Mouse (Mus musculus) stomach, embryonic 14.5 days (tissue): Measurements from ENCODE around the gene Dld. TPM values are rescaled to one million over a fixed set of nuclear protein-coding genes. Genes with fewer than 3 reads are reported as not detected.

Experiments
- ATAC-seq: fragments of 200-750 bp; cut with Nextera tagmentation; 2 replicates; pipeline ENCODE4 v1.8.0; 2017; ENCODE audit warnings: low read depth, moderate TSS enrichment; ENCODE audit not compliant: insufficient number of reproducible peaks, insufficient read depth, low FRiP score
- H3K27ac ChIP-seq: fragments of 300-500 bp; sonication (generic); 2 replicates; pipeline ENCODE4 v1.5.1; 2014; ENCODE audit warnings: mild to moderate bottlenecking, low read length, moderate library complexity, mixed read lengths
- H3K27me3 ChIP-seq: fragments of 300-500 bp; sonication (generic); 2 replicates; pipeline ENCODE4 v1.6.1; 2014; ENCODE audit warnings: low read length, control low read depth, mixed read lengths; ENCODE audit not compliant: control insufficient read depth, insufficient read depth
- H3K36me3 ChIP-seq: fragments of 300-500 bp; sonication (generic); 2 replicates; pipeline ENCODE4 v1.6.1; 2014; ENCODE audit warnings: mild to moderate bottlenecking, control low read depth, low read length, moderate library complexity, mixed read lengths; ENCODE audit not compliant: control insufficient read depth, insufficient read depth
- H3K4me1 ChIP-seq: fragments of 300-500 bp; sonication (generic); 2 replicates; pipeline ENCODE4 v1.6.1; 2014; ENCODE audit warnings: low read length, control low read depth, mixed read lengths; ENCODE audit not compliant: control insufficient read depth, insufficient read depth
- H3K4me2 ChIP-seq: fragments of 300-500 bp; sonication (generic); replicated peaks from 2 replicates; pipeline ENCODE4 v1.6.1; 2014; ENCODE audit warnings: low read depth, low read length, control low read depth
- H3K4me3 ChIP-seq: fragments of 300-500 bp; sonication (generic); 2 replicates; pipeline ENCODE4 v1.5.1; 2014; ENCODE audit warnings: low read depth, low read length, control low read depth
- H3K9ac ChIP-seq: fragments of 300-500 bp; sonication (generic); replicated peaks from 2 replicates; pipeline ENCODE4 v1.6.1; 2014; ENCODE audit warnings: low read depth, mild to moderate bottlenecking, control low read depth, low read length, moderate library complexity, mixed read lengths
- H3K9me3 ChIP-seq: fragments of 300-500 bp; sonication (generic); 2 replicates; pipeline ENCODE4 v1.6.1; 2016; ENCODE audit warnings: low read depth, low read length, control low read depth; ENCODE audit not compliant: control insufficient read depth
- WGBS: fragments of 180-500 bp; shearing (Covaris S2); extraction: QIAGEN DNeasy Blood & Tissue Kit; methylation state at CpG from one replicate; pipeline ENCODE4 v1.1.7; 2014; 5-methylcytosine and 5-hydroxymethylcytosine counted together
- polyA plus RNA-seq: library from polyadenylated mRNA; unstranded; fragments of >200 nt; fragmentation: Nextera tagmentation; extraction: Ambion mirVana; gene quantifications from 2 replicates; pipeline ENCODE4 v1.2.1, GENCODE M21; 2014

Dld gene
- polyA plus RNA-seq, 1 experiment from 2014 or later: 123 TPM

DNA sequence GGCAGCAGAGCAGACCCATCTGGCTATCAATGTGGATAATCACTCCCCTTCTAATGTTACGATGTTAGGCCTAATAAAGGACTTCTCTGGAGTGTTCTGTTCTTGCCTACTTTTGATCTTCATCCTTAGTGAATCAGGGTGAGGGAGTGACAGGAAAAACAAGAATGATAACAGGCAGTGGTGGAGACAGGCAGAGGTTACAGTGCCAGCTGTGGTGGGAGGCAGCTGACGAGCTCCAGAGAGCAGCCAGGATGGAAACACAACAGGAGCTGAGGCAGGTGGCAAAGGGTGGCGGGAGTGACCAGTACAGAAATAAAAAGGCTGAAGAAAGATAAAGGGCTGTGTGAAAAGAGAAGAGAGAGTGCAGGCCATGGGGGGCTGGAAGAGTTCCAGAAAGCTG is 15.2 kb upstream of the Dld start:
- no peak overlapping the region for H3K4me2 ChIP-seq
- H3K27ac ChIP-seq: no peak overlapping the region
- H3K27me3 ChIP-seq: no peaks in the 10 kb centered on the region
- no peak for ATAC-seq
- H3K4me3 ChIP-seq: no peak overlapping the region
- no peaks in the 10 kb centered on the region for H3K4me1 ChIP-seq
- 46% methylated on average over 3 of the region's 3 CpGs for WGBS
- no peak overlapping the region for H3K9ac ChIP-seq
- no peaks in the 10 kb centered on the region for H3K36me3 ChIP-seq
- no peaks in the 10 kb centered on the region for H3K9me3 ChIP-seq

DNA sequence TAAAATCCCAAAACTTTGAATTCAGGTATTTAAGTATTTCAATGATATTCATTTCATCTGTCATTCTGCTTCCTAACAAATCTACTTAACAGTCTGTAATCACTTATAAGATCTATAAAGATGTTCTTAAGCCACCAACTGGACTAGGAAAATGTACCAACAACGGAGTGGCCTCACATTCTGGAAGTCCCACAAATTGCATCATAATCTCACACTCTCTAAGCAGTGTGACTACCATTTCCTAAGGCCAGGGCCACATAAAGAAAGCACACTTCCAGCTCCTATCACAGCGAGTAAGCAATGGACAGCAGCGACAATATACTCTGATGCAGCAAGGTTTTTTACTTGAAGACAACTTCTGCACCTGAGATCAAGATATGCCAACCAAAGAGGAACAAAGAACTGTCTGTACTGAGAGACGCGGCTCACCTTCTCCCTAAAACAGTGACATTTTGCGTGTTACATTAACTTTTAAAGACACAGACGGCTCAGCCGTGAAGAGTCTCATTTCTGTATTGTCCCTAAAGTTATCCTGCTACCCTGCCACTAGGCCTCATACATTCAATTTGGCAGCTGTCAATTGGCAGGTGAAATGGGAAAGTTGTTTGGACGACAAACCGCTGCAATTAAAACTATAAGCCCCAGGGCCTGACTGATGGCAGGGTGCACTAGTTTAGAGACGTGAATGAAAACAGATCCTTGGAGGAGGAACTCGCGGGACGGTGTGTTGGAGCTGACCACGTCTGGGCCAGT is 886 bp downstream of the Dld start:
- Histone ChIP-seq H3K4me1 (peaks cover 3% of the 10 kb centered on the region; the same call in 1 of the 2 replicates), H3K27ac (peak overlapping the region; percentile 67; the same call in 1 of the 2 replicates), H3K9me3 (no peaks in the 10 kb centered on the region), H3K4me3 (peak overlapping the region; percentile 98), H3K4me2 (peak overlapping the region; percentile 86), H3K36me3 (peaks cover 13% of the 10 kb centered on the region; the same call in 1 of the 2 replicates), H3K27me3 (no peaks in the 10 kb centered on the region), H3K9ac (peak overlapping the region; percentile 90)
- WGBS: 27% methylated on average over 15 of the region's 15 CpGs
- ATAC-seq: no peak

DNA sequence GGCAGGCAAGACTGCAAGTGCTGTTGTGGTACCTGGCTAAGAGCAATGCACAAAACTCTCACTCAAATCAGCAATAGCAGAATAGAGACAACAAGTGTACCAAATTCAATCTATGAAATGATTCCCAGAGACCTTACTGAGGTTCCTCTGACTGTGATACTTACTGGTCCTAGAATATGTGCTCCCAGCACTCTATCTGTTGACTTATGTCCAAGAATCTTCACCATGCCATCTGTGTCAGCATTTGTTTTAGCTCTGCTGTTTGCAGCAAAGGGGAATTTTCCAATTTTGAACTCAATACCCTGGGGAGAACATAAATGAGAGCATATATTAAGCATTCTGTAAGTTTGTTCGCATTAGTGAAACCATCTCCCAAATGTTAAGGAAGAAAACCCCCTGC is 18.0 kb downstream of the Dld start:
- Histone ChIP-seq H3K9me3 (no peaks in the 10 kb centered on the region), H3K4me3 (no peak overlapping the region), H3K9ac (no peak overlapping the region), H3K4me2 (no peak overlapping the region), H3K27me3 (no peaks in the 10 kb centered on the region), H3K4me1 (no peaks in the 10 kb centered on the region), H3K27ac (no peak overlapping the region), H3K36me3 (peaks cover 77% of the 10 kb centered on the region)
- 94% methylated on average over 1 of the region's 1 CpGs for WGBS
- no peak for ATAC-seq

DNA sequence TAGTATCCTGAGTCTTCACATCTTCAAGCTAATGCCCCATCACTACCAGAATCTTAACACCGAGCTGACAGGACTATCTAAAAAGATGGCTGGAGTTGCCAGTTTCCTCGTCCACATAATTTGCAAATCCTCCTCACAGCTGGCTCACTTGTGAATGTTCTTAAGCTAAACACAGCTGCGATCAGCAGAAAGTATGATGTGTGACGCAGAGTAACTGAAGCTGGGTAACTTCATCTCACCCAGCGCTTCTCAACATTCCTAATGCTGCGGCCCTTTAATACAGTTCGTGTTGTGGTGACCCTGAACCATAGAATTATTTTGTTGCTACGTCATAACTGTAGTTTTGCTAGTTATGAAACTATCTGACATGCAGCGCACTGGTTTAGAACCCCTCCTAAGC is 24.1 kb downstream of the Dld start:
- 80% methylated on average over 9 of the region's 9 CpGs for WGBS
- Histone ChIP-seq H3K4me1 (no peaks in the 10 kb centered on the region), H3K9me3 (no peaks in the 10 kb centered on the region), H3K27me3 (no peaks in the 10 kb centered on the region), H3K36me3 (peaks cover 88% of the 10 kb centered on the region), H3K27ac (no peak overlapping the region), H3K4me3 (no peak overlapping the region), H3K4me2 (no peak overlapping the region), H3K9ac (no peak overlapping the region)
- no peak for ATAC-seq

DNA sequence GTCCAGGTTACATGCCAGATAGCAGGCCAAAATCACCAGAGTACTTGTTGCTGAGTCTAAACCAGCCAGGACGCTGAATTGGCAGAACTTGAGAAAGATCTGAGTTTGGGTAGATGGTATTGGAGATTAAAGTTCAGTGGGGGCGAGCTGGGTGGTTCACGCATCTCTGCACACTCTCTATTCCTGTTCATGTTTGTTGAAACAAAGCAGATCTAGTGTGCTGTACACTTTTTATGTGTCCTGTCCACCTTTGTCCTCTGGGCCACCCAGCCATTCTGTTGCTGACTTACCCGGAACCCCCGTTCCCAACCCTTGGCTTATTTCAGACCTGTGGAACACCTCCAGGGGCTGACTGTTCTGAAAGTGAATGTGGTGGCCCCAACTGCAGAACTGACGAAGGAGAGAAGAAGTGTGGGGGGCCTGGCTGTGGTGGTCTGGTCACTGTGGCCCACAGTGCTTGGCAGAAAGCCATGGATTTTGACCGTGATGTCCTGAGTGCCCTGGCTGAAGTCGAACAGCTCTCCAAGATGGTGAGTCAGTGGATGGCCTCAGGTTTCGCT is 28.0 kb downstream of the Dld start:
- H3K4me3 ChIP-seq: no peak overlapping the region
- no peaks in the 10 kb centered on the region for H3K27me3 ChIP-seq
- ATAC-seq: no peak
- H3K36me3 ChIP-seq: peaks cover 92% of the 10 kb centered on the region
- no peak overlapping the region for H3K9ac ChIP-seq
- H3K27ac ChIP-seq: no peak overlapping the region
- 89% methylated on average over 9 of the region's 9 CpGs for WGBS
- no peak overlapping the region for H3K4me2 ChIP-seq
- no peaks in the 10 kb centered on the region for H3K9me3 ChIP-seq
- H3K4me1 ChIP-seq: 0 out of 2 replicates have a peak, but pooled peaks cover 2% of the 10 kb centered on the region

DNA sequence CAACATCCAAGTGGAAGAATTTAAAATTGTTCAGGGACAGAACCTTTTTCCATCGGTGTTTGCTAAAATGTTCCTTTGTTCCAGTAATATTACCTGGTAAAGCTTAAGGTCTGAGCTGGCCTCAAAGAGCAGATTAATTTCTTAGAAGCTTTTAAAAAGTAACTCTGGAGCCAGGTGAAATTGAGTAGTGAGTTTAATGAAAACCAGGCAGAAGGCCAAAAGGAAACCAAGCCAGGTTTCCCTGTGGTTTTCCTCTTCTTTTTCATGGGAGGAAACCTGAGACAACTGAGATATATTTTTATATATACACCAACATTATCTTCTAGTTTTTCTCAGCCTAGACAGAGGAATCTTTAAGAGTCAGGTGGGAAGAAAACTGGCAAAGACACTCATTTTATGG is 29.7 kb downstream of the Dld start:
- Histone ChIP-seq H3K4me1 (0 out of 2 replicates have a peak, but pooled peaks cover 2% of the 10 kb centered on the region), H3K27ac (no peak overlapping the region), H3K27me3 (no peaks in the 10 kb centered on the region), H3K9me3 (no peaks in the 10 kb centered on the region), H3K4me2 (no peak overlapping the region), H3K36me3 (peaks cover 92% of the 10 kb centered on the region), H3K4me3 (no peak overlapping the region), H3K9ac (no peak overlapping the region)
- no peak for ATAC-seq
- 69% methylated on average over 1 of the region's 1 CpGs for WGBS

DNA sequence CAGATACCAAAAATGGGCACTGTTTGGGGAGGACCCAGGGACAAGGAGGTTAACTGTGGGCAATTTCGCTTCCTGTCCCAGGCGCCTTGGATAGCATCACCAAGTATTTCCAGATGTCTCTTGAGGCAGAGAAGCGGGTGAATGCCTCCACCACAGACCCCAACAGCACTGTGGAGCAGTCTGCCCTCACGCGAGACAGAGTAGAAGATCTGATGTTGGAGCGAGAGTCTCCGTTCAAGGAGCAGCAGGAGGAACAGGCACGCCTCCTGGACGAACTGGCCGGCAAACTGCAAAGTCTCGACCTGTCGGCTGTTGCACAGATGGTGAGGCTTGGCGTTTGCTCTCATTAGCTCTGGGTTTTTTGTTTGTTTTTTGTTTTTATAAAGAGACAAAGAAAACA is 30.4 kb downstream of the Dld start:
- no peak overlapping the region for H3K4me3 ChIP-seq
- WGBS: 72% methylated on average over 13 of the region's 13 CpGs
- peak overlapping the region; percentile 6; the same call in 1 of the 2 replicates for H3K27ac ChIP-seq
- H3K9me3 ChIP-seq: no peaks in the 10 kb centered on the region
- peaks cover 92% of the 10 kb centered on the region for H3K36me3 ChIP-seq
- no peak overlapping the region for H3K4me2 ChIP-seq
- H3K27me3 ChIP-seq: no peaks in the 10 kb centered on the region
- no peak for ATAC-seq
- H3K9ac ChIP-seq: no peak overlapping the region
- H3K4me1 ChIP-seq: 0 out of 2 replicates have a peak, but pooled peaks cover 2% of the 10 kb centered on the region

DNA sequence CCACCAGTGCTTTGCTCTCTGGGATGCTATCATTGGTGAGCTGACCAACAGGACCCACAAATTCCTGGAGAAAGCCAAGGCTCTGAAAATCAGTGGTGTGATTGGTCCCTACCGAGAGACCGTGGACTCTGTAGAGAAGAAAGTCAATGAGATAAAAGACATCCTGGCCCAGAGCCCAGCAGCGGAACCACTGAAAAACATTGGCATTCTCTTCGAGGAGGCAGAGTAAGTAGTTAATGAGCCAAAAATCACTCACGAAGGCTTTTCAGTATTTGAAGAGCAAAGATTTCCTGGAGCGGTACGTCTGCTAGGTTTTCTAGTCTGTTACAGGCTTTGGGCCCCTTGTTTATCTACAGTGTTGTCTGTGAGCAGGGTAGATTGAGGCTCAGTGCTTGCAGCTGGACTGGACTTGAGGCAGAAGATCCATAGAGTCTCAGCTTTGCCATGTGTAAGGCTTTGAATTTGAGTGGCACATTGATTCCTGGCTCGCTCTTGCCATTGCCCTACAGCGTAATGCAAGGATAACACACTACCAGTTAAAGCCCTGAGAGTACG is 32.8 kb downstream of the Dld start:
- peaks cover 93% of the 10 kb centered on the region for H3K36me3 ChIP-seq

More for the DNA sequence above, 32.8 kb downstream of the Dld start:
- 70% methylated on average over 10 of the region's 10 CpGs for WGBS
- H3K9me3 ChIP-seq: no peaks in the 10 kb centered on the region; the same call in 1 of the 2 replicates
- H3K4me3 ChIP-seq: no peak overlapping the region
- no peak overlapping the region for H3K9ac ChIP-seq
- no peak overlapping the region for H3K27ac ChIP-seq
- ATAC-seq: no peak
- no peaks in the 10 kb centered on the region for H3K27me3 ChIP-seq
- 0 out of 2 replicates have a peak, but pooled peaks cover 2% of the 10 kb centered on the region for H3K4me1 ChIP-seq
- no peak overlapping the region for H3K4me2 ChIP-seq
